Mouse (Mus musculus) testis, adult 2 months (tissue): ENCODE results near the gene Matk. TPM values are rescaled to one million over a fixed set of nuclear protein-coding genes. Genes with fewer than 3 reads are reported as not detected.
A peak's percentile ranks its signal among the peaks of the same experiment; 100 is the strongest.
"Not testable (repeated sequence)": the region's sequence is repeated elsewhere in the genome, so short reads cannot be mapped to it uniquely, and the experiment has no call there.

Source experiments
- H3K27ac ChIP-seq: fragments of 200-500 bp; 2 replicates; pipeline ENCODE4 v1.5.1; 2012; ENCODE audit warnings: low read depth, low read length; ENCODE audit not compliant: control insufficient read depth, insufficient read depth
- H3K27me3 ChIP-seq: fragments of 200-500 bp; 2 replicates; pipeline ENCODE4 v1.6.1; 2012; ENCODE audit warnings: mild to moderate bottlenecking, low read length, moderate library complexity; ENCODE audit not compliant: control insufficient read depth, insufficient read depth
- H3K36me3 ChIP-seq: fragments of 200-500 bp; 2 replicates; pipeline ENCODE4 v1.6.1; 2012; ENCODE audit warnings: mild to moderate bottlenecking, low read length; ENCODE audit not compliant: control insufficient read depth, insufficient read depth
- H3K4me1 ChIP-seq: fragments of 200-500 bp; 2 replicates; pipeline ENCODE4 v1.6.1; 2012; ENCODE audit warnings: low read length; ENCODE audit not compliant: control insufficient read depth, insufficient read depth
- H3K4me3 ChIP-seq: fragments of 200-500 bp; 2 replicates; pipeline ENCODE4 v1.5.1; 2012; ENCODE audit warnings: low read depth, mild to moderate bottlenecking, low read length, moderate library complexity, mixed read lengths; ENCODE audit not compliant: control insufficient read depth
- CTCF ChIP-seq: fragments of 200-500 bp; IDR thresholded peaks from 2 replicates; pipeline ENCODE4 v1.5.1; 2012; ENCODE audit warnings: low read depth, mild to moderate bottlenecking, inconsistent platforms, low read length, moderate library complexity; ENCODE audit not compliant: control insufficient read depth, insufficient read depth, insufficient replicate concordance
- POLR2A ChIP-seq: fragments of 200-500 bp; IDR thresholded peaks from 2 replicates; pipeline ENCODE4 v1.6.1; 2012; ENCODE audit warnings: low read depth, mild to moderate bottlenecking, inconsistent platforms, low read length, moderate library complexity; ENCODE audit not compliant: control insufficient read depth
- polyA plus RNA-seq: library from polyadenylated mRNA; depleted of rRNA; stranded (reverse); fragments of >200 nt; gene quantifications from 2 replicates; pipeline ENCODE4 v1.2.3, GENCODE M21; 2012; rRNA removed

Matk gene
- 3.0 and 3.5 TPM in 2 replicates for polyA plus RNA-seq

GRCm38 (mm10) chr10:81252424-81253419, at the start of gene Matk:
TSS of gene Matk (plus strand) at chr10:81252935.
- Histone ChIP-seq H3K27me3 (no peaks in the 10 kb centered on the region), H3K4me3 (peak within 1 kb of the TSS; percentile 68), H3K36me3 (no peaks in the 10 kb centered on the region), H3K4me1 (peaks cover 40% of the 10 kb centered on the region), H3K27ac (no peak within 1 kb of the TSS)
- TF ChIP-seq CTCF (no peak), POLR2A (peak; percentile 50; the same call in 1 of the 2 replicates)

DNA sequence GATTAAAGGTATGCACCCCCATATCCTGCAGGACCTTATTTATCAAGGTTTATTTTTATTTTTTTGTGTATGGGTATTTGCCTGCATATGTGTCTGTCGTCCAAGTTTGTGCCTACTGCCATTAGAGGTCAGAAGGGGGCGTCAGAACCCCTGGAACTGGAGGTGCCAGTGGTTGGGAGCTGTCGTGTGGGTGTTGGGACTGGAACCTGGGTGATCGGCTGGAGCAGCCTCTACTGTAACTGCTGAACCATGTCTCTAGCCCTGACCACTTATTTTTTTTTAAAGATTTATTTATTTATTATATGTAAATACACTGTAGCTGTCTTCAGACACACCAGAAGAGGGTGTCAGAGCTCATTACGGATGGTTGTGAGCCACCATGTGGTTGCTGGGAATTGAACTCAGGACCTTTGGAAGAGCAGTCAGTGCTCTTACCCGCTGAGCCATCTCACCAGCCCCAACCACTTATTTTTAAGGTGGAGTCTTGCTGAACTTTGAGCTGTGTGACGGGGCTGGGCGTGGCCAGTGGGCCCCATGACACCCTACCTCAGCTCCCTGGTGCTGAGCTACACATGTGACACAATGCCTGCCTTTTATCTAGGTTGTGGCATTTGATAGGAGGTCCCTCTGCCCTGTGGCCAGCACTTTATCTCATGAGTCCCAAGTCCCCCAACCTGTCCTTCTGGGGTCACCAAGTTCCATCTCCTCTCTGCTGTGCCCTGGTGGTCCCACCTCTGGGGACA, 49.6 kb upstream of the Matk start:
- no peak for TF ChIP-seq POLR2A
- TF ChIP-seq CTCF, result no peak
- Histone ChIP-seq H3K27ac (no peak overlapping the region), H3K4me1 (no peaks in the 10 kb centered on the region), H3K36me3 (no peaks in the 10 kb centered on the region), H3K27me3 (no peaks in the 10 kb centered on the region), H3K4me3 (no peak overlapping the region)

GRCm38 (mm10) chr10:81204137-81204536, 48.6 kb upstream of the Matk start:
- Histone ChIP-seq H3K4me1 (no peaks in the 10 kb centered on the region), H3K27me3 (no peaks in the 10 kb centered on the region), H3K36me3 (no peaks in the 10 kb centered on the region), H3K4me3 (no peak overlapping the region), H3K27ac (no peak overlapping the region)
- TF ChIP-seq CTCF (no peak), POLR2A (no peak)

DNA sequence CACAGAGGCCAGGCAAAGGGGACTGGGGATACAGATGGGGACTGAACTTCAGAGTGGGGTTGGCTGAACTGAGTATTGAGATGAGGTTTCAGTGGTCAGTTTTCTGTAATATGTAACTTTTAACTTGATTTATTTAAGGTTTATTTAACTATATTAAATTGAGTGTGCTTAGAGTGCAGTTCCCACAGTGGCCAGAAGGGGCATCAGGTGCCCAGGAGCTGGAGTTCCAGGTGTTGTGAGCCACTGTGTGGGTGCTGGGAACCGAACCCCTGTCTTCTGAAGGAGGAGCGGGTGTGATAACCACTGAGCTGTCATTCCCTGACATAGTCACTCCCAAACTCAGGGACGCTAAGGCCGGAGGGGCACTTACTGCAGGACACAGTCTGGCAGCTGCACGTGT, 42.6 kb upstream of the Matk start:
- Histone ChIP-seq H3K27me3 (no peaks in the 10 kb centered on the region), H3K4me3 (no peak overlapping the region), H3K36me3 (no peaks in the 10 kb centered on the region), H3K4me1 (peaks cover 4% of the 10 kb centered on the region), H3K27ac (no peak overlapping the region)
- TF ChIP-seq POLR2A, result no peak
- TF ChIP-seq CTCF, result peak; percentile 65; the same call in 1 of the 2 replicates

- Histone ChIP-seq H3K36me3 (no peaks in the 10 kb centered on the region), H3K4me3 (no peak overlapping the region), H3K4me1 (peaks cover 4% of the 10 kb centered on the region), H3K27me3 (no peaks in the 10 kb centered on the region), H3K27ac (no peak overlapping the region)
- TF ChIP-seq POLR2A (no peak), CTCF (no peak)
Observed at GRCm38 (mm10) chr10:81216260-81216659, 36.5 kb upstream of the Matk start.

- TF ChIP-seq CTCF (no peak), POLR2A (no peak)
- no peak overlapping the region for H3K27ac ChIP-seq
- no peaks in the 10 kb centered on the region for H3K27me3 ChIP-seq
- no peak overlapping the region for H3K4me3 ChIP-seq
- peaks cover 4% of the 10 kb centered on the region for H3K4me1 ChIP-seq
- H3K36me3 ChIP-seq, result no peaks in the 10 kb centered on the region
Observed at GRCm38 (mm10) chr10:81216810-81217209, 35.9 kb upstream of the Matk start.

DNA sequence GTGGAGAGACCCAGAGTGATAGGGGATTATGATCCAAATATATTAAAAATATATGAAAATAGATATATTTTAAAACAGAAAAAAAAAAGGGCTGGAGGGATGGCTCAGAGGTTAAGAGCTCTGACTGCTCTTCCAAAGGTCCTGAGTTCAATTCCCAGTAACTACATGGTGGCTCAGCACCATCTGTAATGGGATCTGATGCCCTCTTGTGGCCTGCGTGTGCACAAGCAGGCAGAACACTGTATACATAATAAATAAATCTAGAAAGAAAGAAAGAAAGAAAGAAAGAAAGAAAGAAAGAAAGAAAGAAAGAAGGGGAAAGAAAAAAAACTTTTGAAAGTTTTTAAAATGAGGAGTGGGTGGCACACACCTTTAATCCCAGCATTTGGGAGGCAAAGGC, 35.5 kb upstream of the Matk start:
- not testable (repeated sequence) for H3K4me3 ChIP-seq, H3K36me3 ChIP-seq, H3K4me1 ChIP-seq, H3K27me3 ChIP-seq, H3K27ac ChIP-seq
